Mouse (Mus musculus) liver, postnatal 0 days (tissue): Measurements from ENCODE around the gene Mxra8.

ENCODE experiments used
- CTCF ChIP-seq: sonication (generic); IDR thresholded peaks from 2 replicates; pipeline ENCODE4 v1.5.1; 2016; ENCODE audit warnings: antibody characterized with exemption, low read depth
- EP300 ChIP-seq: IDR thresholded peaks from 2 replicates; pipeline ENCODE4 v1.6.1; 2016; ENCODE audit warnings: antibody characterized with exemption, low read depth, mild to moderate bottlenecking

DNA sequence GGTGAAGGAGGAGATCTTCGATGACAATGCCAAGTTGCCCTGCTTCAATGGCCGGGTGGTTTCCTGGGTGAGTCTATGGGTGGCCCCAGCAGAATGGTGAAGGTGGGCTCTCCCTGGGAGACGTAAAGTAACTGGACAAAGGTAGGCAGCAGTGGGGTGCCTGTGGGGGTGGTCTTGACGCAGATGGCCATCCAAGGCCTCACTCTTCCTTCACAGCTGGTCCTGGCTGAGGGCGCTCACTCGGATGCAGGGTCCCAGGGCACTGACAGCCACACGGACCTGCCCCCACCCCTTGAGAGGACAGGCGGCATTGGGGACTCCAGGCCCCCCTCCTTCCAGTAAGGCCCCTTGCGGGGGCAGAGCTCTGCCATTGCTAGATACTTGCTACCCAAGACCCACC is 13.9 kb downstream of the Mxra8 start:
- no peak for TF ChIP-seq CTCF
- TF ChIP-seq EP300: no peak
